Mouse (Mus musculus): ENCODE measurements around the gene Cnn3. TPM values are rescaled to one million over a fixed set of nuclear protein-coding genes. Genes with fewer than 3 reads are reported as not detected.

The Cnn3 gene
- polyA plus RNA-seq (2017; shearing (Covaris generic)): 1 to 10 TPM; 2.5 to 4.1 TPM

- ATAC-seq: peak; percentile 45
These were observed at the start of gene Cnn3 for GRCm38 (mm10) chr3:121425861-121426620. Cnn3 (plus strand) TSS chr3:121426497.

DNA sequence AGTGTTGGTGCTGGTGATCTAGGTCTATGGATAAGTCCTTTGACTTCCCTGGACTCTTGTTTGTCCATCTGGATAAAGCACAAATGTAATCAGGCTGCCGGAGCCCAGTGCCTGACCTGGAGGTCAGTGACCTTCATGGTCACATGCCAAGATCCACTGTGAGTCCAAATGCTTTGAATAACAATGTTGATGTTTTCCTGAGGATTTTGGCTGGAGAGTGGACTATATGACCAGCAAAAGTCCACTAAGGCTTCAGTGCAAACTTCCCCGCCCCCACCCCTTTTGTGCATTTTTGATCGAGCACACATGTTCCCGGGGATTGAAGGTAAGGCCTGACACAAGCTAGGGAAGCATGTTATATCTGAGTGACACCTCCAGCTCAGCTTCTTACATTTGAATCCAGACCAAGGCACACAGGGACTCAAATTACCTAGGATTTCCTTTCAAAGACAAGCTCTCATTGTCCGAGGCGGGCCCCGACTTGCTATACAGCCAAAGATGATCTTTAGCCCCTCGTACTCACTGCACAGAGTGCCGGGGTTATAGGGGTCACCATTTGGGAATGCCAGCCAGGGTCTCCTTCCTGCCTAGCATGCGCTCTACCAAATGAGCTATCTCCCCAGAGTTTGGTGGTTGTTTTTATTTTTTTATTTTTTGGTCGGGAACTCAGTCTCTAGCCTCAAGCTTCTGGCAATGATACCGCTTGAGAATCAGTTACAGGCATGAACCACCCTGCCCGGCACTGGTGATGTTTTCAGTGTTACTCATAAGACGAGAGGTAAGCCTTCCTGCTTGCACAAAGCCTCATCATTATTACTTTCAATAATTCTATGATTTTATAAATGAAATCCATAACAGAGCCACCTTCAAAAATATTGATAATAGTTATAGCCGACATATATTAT is 47.3 kb upstream of the Cnn3 start:
- ATAC-seq: no peak

GRCm38 (mm10) chr3:121379699-121380098 is 46.6 kb upstream of the Cnn3 start:
- ATAC-seq: no peak

- ATAC-seq: no peak
These were observed 38.8 kb upstream of the Cnn3 start for GRCm38 (mm10) chr3:121387471-121388009.

GRCm38 (mm10) chr3:121389366-121389765 is 36.9 kb upstream of the Cnn3 start:
- no peak for ATAC-seq

GRCm38 (mm10) chr3:121389860-121390530 is 36.3 kb upstream of the Cnn3 start:
- ATAC-seq: no peak

DNA sequence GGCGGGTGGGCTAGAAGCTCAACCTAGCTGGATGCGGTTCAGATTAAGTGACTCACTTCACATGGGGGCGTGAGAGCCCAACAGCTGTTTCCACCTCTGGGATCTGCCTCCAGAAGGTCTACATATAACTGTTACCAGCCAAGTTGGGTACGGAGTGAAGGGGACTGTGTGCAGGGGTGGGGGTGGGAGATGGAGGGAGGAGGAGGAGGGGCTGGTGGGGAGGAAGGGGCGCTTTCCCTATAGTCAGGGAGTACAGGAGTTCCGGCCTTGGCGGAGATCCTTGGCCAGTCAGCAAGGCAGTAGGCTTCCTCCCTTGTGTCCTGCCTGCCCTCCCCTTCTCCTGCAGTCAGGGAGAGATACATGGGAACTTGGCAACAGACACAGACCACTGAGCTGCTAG is 35.6 kb upstream of the Cnn3 start:
- no peak for ATAC-seq

DNA sequence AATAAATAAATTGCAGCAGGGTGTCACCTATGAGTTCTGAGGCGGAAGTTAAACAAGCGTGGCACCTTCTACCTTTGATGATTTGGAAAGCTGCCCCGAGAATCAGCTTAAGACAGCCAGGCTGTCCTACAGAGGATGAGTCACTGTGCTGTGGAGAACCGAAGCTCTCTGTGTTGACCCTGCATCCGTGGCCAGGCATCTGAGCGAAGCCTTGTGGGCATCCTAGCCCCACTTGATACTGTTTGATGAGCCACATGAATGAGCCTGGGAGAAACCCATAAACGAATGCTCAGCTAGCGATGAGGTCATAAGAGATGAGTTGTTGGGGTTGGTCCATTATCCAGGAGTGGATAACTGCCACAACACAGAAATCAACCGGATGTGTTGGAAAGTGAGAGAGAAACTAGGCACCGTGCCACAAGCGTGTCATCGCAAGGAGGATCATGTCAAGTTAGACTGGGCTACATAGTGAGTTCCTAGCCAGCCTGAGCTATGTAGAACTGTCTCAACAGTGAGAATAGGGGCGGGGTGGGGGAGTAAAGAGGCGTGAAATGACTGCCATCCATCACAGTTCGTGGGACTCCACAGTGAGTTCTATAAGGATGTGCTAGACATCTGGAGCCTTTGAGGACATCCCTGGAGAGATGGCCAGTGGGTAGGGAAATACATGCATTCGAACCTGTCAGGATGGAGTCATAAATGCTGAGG is 30.6 kb upstream of the Cnn3 start:
- ATAC-seq: no peak

- no peak for ATAC-seq
These were observed 29.7 kb upstream of the Cnn3 start for GRCm38 (mm10) chr3:121396561-121396960.

- no peak for ATAC-seq
These were observed 29.3 kb upstream of the Cnn3 start for GRCm38 (mm10) chr3:121397007-121397406.

- no peak for ATAC-seq
These were observed 24.9 kb upstream of the Cnn3 start for GRCm38 (mm10) chr3:121401384-121401783.

GRCm38 (mm10) chr3:121402096-121402495 is 24.2 kb upstream of the Cnn3 start:
- no peak for ATAC-seq

DNA sequence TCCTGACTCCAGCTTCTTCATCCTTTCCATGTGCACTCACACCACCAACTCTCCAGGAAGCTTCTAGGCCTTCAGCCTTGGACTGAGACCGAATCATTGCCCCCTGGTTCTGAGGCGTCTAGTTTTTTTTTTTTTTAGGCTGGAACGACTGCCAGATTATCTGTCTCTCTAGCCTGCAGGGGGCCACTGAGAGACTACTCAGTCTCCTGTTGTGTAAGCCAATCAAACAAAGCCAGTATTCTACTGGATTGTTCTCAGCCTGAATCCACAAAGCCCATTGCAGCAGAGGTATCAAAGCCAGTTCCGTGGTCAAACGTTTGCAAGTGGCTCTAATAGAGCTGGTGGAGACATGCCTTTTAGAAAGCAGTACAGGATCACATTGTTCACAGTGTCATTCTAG is 22.8 kb upstream of the Cnn3 start:
- ATAC-seq: no peak

- no peak for ATAC-seq
These were observed 21.2 kb upstream of the Cnn3 start for GRCm38 (mm10) chr3:121405101-121405500.

DNA sequence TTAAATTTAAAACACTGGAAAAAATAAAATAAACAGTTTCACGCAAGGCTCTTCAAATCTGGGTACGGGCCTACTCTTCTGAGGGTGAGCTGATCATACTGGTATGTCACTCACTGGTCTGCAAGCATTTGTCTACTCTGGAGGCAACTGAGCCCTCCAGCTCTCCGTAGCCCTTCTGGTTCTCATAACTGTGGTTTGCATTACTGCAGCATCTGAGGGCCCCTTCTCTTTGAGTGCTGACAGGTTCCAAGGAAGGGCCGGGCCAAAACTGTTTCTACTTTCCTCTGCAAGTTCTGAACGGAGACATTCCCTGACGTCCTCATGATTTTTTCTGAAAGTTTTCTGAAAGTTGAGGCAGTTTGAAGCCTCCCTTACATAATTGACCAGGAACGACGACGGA is 18.9 kb upstream of the Cnn3 start:
- ATAC-seq: no peak

DNA sequence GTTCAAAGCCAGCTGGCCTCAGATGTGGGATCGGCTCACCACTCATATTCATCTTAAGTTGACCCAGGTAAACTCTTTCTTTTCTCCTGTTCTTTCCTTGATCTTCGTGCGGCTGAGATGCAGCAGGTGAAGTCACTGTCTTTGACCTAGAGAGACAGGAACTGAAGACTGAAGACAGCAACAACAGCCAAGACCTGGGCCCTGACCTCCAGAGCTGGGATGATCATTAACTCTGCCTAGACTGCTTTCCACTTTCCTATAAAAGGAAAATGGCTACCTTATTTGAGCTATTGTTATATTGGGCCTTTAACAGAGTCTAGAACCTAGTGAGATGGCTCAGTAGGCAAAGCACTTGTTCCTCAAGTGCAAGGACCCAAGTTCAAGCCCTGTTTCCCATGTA is 17.9 kb upstream of the Cnn3 start:
- no peak for ATAC-seq

DNA sequence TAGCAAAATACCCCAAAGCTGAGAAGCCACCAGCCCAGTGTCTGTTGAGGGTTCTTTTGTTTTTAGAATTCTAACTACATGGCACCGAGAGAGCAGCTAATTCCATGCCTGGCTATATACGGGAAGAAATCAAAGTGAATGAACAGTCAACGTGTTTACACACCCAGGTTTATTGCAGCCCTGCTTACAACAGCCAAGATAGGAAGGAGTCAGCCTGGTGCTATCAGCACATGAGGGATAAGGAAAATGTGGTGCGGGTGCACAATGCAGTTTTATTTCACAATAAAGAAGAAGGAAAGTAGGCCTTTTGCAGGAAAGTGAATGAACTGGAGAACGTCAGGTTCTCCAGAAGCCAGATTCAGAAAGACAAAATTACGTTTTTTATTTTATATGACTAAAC is 14.8 kb upstream of the Cnn3 start:
- ATAC-seq: no peak

DNA sequence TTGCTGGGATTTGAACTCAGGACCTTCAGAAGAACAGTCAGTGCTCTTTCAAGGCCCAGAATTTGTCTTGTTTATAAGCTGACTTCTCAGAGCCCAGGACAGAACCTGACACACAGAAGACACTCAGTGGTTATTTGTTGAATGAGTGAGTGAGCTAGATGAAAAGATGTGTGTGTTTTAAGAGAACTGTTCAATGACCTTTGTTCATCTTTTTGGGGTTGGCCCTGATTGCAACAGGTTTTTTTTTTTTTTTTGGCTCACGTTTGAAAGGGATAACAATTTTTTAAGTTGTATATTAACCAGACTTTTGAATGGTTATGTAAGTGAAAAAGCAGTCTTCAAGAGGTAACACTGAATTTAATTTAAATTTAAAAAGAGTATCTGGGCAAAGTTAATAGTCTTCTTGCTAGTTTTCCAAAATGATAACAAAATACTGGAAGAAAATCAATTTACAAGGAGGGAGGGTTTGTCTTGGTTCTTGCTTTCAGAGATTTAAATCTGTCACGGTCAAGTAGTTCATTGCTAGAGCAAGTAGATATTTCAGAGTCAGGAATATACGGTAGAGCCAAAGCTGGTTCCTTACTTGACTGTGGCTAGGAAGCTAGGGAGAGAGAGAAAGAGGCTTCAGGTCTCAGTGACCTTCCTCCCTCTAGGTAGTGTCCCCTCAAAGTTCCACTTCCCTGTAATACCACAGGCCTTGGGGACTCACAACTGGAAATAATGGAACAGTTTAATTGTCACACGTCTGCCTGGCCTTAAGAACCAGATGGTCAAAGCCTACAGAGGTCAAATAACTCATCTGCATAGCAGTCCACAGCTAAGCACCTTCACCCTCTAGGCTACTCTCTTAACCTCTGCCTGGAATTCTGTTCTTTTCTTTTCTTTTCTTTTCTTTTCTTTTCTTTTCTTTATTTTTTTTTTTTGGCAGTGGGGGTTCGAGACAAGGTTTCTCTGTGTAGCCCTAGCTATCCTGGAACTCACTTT is 9.8 kb upstream of the Cnn3 start:
- ATAC-seq: no peak

- ATAC-seq: no peak
These were observed 8.7 kb upstream of the Cnn3 start for GRCm38 (mm10) chr3:121417379-121418250.

DNA sequence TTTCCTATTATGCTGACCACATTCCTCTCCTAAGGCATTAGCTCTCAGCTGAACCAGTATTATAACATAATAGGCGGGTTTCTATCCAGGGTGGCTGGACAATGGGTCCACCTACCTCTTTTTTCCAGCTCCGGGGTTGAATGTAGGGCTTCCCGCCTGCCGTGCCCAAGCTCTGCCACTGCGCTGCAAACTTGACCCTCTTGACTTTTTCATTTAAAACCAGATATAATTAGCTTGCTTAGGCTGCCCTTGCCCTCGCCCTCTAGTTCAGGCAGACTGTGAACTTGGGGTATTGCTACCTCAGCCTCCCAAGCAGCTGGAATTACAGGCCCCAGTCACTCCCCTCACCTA is 8.1 kb upstream of the Cnn3 start:
- no peak for ATAC-seq

Measured in activated CD4-positive, CD25-positive, alpha-beta regulatory T cell, adult 4 months (primary cell).